Mouse (Mus musculus): Measurements from ENCODE around the gene Arsb.

Gene Arsb

GRCm38 (mm10) chr13:93846831-93847518, 75.5 kb downstream of the Arsb start:
- DNase-seq = no peak

GRCm38 (mm10) chr13:93847614-93848013, 76.2 kb downstream of the Arsb start:
- no peak for DNase-seq

GRCm38 (mm10) chr13:93848615-93849014, 77.2 kb downstream of the Arsb start:
- DNase-seq = no peak

- no peak for DNase-seq
Observed at GRCm38 (mm10) chr13:93849751-93850355, 78.4 kb downstream of the Arsb start.

GRCm38 (mm10) chr13:93850674-93851073, 79.2 kb downstream of the Arsb start:
- no peak for DNase-seq

- no peak for DNase-seq
Observed at GRCm38 (mm10) chr13:93852419-93853138, 81.1 kb downstream of the Arsb start.

GRCm38 (mm10) chr13:93853767-93854166, 82.3 kb downstream of the Arsb start:
- DNase-seq = no peak

- DNase-seq = no peak
Observed at GRCm38 (mm10) chr13:93854325-93854724, 82.9 kb downstream of the Arsb start.

GRCm38 (mm10) chr13:93854966-93855562, 83.6 kb downstream of the Arsb start:
- no peak for DNase-seq

- peak; percentile 30 for DNase-seq
Observed at GRCm38 (mm10) chr13:93855701-93856183, 84.3 kb downstream of the Arsb start.

- DNase-seq = no peak
Observed at GRCm38 (mm10) chr13:93861211-93861610, 89.8 kb downstream of the Arsb start.

GRCm38 (mm10) chr13:93864066-93864740, 92.8 kb downstream of the Arsb start:
- no peak for DNase-seq

GRCm38 (mm10) chr13:93866638-93867037, 95.2 kb downstream of the Arsb start:
- DNase-seq = no peak

- DNase-seq = no peak
Observed at GRCm38 (mm10) chr13:93871681-93872080, 100.3 kb downstream of the Arsb start.

GRCm38 (mm10) chr13:93872591-93872990, 101.2 kb downstream of the Arsb start:
- no peak for DNase-seq

- DNase-seq = no peak
Observed at GRCm38 (mm10) chr13:93877924-93878323, 106.5 kb downstream of the Arsb start.

- no peak for DNase-seq
Observed at GRCm38 (mm10) chr13:93879426-93879825, 108.0 kb downstream of the Arsb start.

GRCm38 (mm10) chr13:93882132-93882531, 110.7 kb downstream of the Arsb start:
- no peak for DNase-seq

GRCm38 (mm10) chr13:93886999-93887398, 115.6 kb downstream of the Arsb start:
- DNase-seq = no peak

- DNase-seq = no peak
Observed at GRCm38 (mm10) chr13:93888196-93888595, 116.8 kb downstream of the Arsb start.

- DNase-seq = no peak
Observed at GRCm38 (mm10) chr13:93888916-93889315, 117.5 kb downstream of the Arsb start.

- DNase-seq = no peak
Observed at GRCm38 (mm10) chr13:93889991-93890390, 118.6 kb downstream of the Arsb start.

- no peak for DNase-seq
Observed at GRCm38 (mm10) chr13:93891276-93891675, 119.8 kb downstream of the Arsb start.
